Mouse (Mus musculus): ENCODE measurements around the gene BC029722.
A peak's percentile ranks its signal among the peaks of the same experiment; 100 is the strongest.
"Not testable (repeated sequence)": the region's sequence is repeated elsewhere in the genome, so short reads cannot be mapped to it uniquely, and the experiment has no call there.

The BC029722 gene

GRCm38 (mm10) chr2:155819392-155819448 is at the start of gene BC029722:
Gene BC029722 (minus strand): TSS chr2:155819426.
- no peak for DNase-seq (ENCODE audit: low spot score)

GRCm38 (mm10) chr2:155868320-155868719 is 49.1 kb upstream of the BC029722 start:
- no peak for DNase-seq (ENCODE audit: low spot score)

- DNase-seq (ENCODE audit: low spot score), result no peak
Observed at GRCm38 (mm10) chr2:155863301-155863867, 44.2 kb upstream of the BC029722 start.

GRCm38 (mm10) chr2:155862573-155863300 is 43.5 kb upstream of the BC029722 start:
- no peak for DNase-seq (ENCODE audit: low spot score)

- no peak for DNase-seq (ENCODE audit: low spot score)
Observed at GRCm38 (mm10) chr2:155861581-155861980, 42.4 kb upstream of the BC029722 start.

- no peak for DNase-seq (ENCODE audit: low spot score)
Observed at GRCm38 (mm10) chr2:155860102-155860501, 40.9 kb upstream of the BC029722 start.

- no peak for DNase-seq (ENCODE audit: low spot score)
Observed at GRCm38 (mm10) chr2:155852536-155852935, 33.3 kb upstream of the BC029722 start.

- DNase-seq (ENCODE audit: low spot score), result no peak
Observed at GRCm38 (mm10) chr2:155850120-155850519, 30.9 kb upstream of the BC029722 start.

- DNase-seq (ENCODE audit: low spot score), result no peak
Observed at GRCm38 (mm10) chr2:155849464-155849863, 30.2 kb upstream of the BC029722 start.

GRCm38 (mm10) chr2:155848291-155848690 is 29.1 kb upstream of the BC029722 start:
- DNase-seq (ENCODE audit: low spot score), result peak; percentile 73

GRCm38 (mm10) chr2:155846930-155847329 is 27.7 kb upstream of the BC029722 start:
- DNase-seq (ENCODE audit: low spot score), result no peak

GRCm38 (mm10) chr2:155838961-155839360 is 19.7 kb upstream of the BC029722 start:
- DNase-seq (ENCODE audit: low spot score), result no peak

GRCm38 (mm10) chr2:155837961-155838360 is 18.7 kb upstream of the BC029722 start:
- no peak for DNase-seq (ENCODE audit: low spot score)

- no peak for DNase-seq (ENCODE audit: low spot score)
Observed at GRCm38 (mm10) chr2:155834732-155835131, 15.5 kb upstream of the BC029722 start, which contains the start of gene Fam83c. Gene Fam83c (minus strand): TSS chr2:155834854.

GRCm38 (mm10) chr2:155832087-155832486 is 12.9 kb upstream of the BC029722 start:
- DNase-seq (ENCODE audit: low spot score), result not testable (repeated sequence)

GRCm38 (mm10) chr2:155831302-155831701 is 12.1 kb upstream of the BC029722 start:
- no peak for DNase-seq (ENCODE audit: low spot score)

GRCm38 (mm10) chr2:155830841-155831240 is 11.6 kb upstream of the BC029722 start:
- no peak for DNase-seq (ENCODE audit: low spot score)

- peak; percentile 72 for DNase-seq (ENCODE audit: low spot score)
Observed at GRCm38 (mm10) chr2:155826630-155827424, 7.6 kb upstream of the BC029722 start, which contains the start of gene Eif6. Gene Eif6 (minus strand): TSS chr2:155826925.

GRCm38 (mm10) chr2:155825904-155826629 is 6.8 kb upstream of the BC029722 start:
- DNase-seq (ENCODE audit: low spot score), result no peak

- DNase-seq (ENCODE audit: low spot score), result no peak
Observed at GRCm38 (mm10) chr2:155823722-155824121, 4.5 kb upstream of the BC029722 start.

GRCm38 (mm10) chr2:155820779-155821178 is 1.6 kb upstream of the BC029722 start:
- DNase-seq (ENCODE audit: low spot score), result no peak

GRCm38 (mm10) chr2:155819449-155820251 is 424 bp upstream of the BC029722 start:
- no peak for DNase-seq (ENCODE audit: low spot score)

Measured in ovary, postnatal 14 days (tissue).